Mouse (Mus musculus) heart, postnatal 14 days (tissue): Measurements from ENCODE around the gene 8030411F24Rik. TPM values are rescaled to one million over a fixed set of nuclear protein-coding genes. Genes with fewer than 3 reads are reported as not detected.
"Not testable (repeated sequence)": the region's sequence is repeated elsewhere in the genome, so short reads cannot be mapped to it uniquely, and the experiment has no call there.

Experiments used
- DNase-seq, 2 experiments: peaks; one replicate each; pipeline ENCODE4 v3.0.0; 2021 to 2022
- intact Hi-C: fragments of 180-260 bp; cut with DNase I; formaldehyde crosslinking; loops from one replicate; pipeline ENCODE4 v1.15.1; 2025
- long read RNA-seq, 2 experiments: library from polyadenylated mRNA; stranded (forward); transcript quantifications; one replicate each; pipeline ENCODE4 v2.0.0; 2021
- total RNA-seq, 2 experiments: library from RNA; stranded (reverse); gene quantifications; 2 replicates each; pipeline ENCODE4 v1.2.3; 2021

8030411F24Rik gene
- not detected for total RNA-seq
- long read RNA-seq, experiment 1, result 0 reads
- long read RNA-seq, experiment 2, result 0 reads

DNA sequence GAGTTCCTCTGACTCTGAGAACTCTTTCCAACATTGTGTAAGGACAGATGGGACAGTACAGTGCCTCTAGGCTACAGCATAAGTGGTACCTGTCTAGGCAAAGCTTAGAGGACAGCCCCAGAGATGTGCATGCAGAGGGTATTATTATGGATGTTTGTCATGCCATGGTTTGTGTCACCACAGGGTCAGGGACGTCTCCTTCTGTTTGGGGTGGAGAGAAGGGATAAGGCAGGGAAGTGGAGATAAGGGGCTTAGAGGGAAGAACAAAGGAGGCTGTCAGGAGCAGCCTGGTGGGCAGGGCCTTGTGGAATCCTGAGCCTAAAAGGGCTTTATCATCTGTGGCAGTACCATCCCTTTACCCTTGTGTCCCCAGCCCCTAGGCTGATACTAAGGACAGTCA, at the start of gene 8030411F24Rik:
Gene 8030411F24Rik (plus strand): TSS at position 301 of the 400 bp plus-strand sequence.
- intact Hi-C loops, result no loop called here
- no peak for DNase-seq

DNA sequence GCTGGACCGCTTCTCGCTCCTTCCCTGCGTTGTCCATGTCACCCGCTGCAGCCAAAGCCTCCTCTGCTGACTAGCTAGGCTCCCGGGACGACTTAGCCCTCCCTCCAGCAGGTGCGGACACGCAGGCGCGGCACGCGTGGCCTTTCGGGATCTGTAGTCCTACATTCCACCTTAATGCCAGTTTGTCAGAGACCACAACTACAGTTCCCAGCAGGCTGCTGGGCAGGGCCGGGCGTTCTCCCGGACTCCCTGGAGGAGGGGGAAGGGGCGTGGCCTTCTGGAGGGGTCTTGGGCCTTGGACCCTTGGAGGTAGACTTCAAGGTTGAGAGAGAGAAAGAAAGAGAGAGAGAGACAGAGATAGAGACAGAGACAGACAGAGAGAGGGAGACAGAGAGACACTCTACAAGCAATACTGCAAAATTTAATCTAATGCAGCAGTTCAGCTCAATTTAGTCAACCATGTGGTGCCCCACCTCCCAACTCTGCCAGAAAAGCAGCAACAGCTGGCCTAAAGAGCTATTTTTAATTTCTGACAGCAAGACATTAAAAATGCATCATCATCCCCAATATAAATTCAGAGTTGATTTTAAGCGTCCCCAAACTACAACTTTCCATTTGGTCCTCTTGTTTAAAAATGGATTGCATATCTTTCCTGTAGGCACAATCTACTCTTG, 49.3 kb upstream of the 8030411F24Rik start, which contains the start of gene Napb:
Gene Napb (minus strand): TSS at position 141 of the 674 bp plus-strand sequence.
- peak; percentile 91 to 93 for DNase-seq
- intact Hi-C loops, result no loop called here

DNA sequence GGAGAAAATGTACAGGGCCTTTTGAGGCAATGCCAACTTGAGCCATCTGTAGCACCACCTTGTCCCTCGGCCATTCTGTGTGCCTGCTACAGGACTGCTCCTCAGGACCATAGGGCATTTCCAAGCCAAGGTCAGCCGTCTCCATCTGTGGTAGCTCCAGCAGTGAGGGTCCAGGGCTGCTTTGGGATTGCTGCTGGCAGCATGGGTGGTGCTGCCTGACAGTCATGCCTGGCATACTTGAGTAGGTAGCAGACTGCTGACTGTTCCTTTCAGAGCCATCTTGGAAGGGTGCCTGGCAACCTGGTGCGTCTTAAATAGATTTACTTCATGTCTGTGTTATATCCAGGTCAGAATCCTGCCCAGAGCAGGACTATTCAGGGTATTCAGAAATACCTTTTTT, 38.8 kb upstream of the 8030411F24Rik start:
- intact Hi-C loops, result no loop called here
- no peak for DNase-seq

DNA sequence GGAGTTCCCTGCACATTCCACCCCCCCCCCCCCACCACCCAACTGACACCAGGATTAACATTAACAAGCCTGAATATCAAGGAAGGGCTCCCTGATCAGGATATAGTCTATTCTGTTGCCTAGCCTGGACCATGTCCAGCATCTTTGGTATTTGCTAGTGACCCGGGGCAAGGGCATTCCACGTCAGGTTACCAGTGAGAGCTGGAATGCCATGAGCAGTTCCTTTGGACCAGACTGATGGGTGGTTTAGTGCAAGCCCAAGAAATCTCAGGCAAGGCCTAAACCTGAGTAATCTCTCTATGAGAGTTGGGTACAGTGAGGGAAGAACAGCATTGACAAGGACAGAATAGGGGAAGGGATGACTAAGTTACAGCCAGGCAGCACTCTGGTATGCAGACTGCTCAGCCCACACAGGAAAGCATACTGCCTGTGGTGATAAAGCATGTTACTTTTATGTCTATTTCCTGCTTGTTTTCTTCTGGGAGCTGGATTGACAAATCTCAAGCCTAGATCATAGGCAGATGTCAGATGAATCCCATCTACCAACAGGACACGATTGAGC, 37.9 kb upstream of the 8030411F24Rik start:
- intact Hi-C loops, result no loop called here
- DNase-seq, result no peak

DNA sequence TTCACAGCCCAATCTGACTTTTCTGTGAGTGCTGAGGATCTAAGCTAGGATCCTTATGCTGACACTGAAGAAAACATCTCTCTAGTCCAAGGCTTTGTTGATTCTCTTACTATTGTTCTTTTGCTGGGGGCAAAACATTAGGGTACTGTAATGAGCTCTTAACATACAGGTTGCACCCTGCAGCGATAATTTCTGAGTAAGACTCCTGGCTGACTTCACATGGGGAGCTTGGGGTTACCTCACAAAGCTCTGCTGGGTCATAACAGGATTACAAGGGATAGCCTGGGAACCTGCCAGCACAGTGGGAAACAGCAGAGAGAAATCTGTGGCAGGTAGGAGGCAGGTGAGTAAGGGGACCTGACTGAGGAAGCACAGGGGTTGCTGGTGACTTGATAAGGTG, 31.8 kb upstream of the 8030411F24Rik start, which contains the start of gene Cstl1:
Gene Cstl1 (plus strand): TSS at position 301 of the 400 bp plus-strand sequence.
- no peak for DNase-seq
- intact Hi-C loops, result loop anchor here (10.0 kb wide), 1 partner anchor 175 kb away; no protein-coding TSS in a partner anchor

DNA sequence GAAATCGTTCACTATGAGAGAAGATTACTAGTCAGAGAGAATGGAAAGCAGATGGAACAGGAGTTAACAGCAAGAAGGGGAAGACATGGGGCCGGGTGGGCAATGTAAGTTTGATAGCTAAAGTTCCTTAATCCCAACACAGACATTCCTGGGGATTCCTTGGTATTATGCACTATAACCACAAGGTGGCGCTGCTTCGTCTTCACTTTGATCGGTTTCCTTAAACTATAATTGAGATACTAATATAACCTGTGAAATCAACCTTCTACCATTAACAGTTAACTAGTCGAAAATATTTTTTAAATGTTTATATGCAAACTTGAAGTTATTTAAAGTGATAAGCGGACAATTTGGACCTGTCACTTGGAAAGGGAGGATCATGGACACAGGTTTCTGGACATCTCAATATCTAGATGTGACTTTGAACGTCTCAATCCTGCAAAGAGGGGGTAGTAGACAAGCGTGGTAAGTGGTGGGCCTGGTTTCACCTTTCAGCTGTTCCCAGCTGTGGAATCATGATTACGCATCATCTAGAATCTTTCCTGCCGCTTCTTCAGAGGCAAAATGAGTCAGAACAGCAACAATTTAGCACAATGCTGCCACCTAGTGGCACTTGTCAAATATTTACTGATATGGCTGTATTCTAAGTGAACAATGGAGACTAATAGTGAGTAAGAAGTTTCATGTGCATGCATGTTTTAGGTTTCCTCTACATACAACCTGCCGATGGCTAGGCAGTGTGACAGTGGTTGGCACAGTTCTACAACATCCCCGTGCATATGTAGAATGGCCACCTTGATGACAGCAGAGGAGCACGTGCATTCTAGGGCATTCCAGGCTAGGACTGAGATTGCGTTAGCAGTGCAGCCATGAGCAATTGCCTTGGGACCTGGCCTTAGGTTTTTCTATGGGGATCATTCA, 29.7 kb upstream of the 8030411F24Rik start:
- intact Hi-C loops, result loop anchor here (1.0 to 10.0 kb wide), 2 partner anchors 150 to 177 kb away; no protein-coding TSS in a partner anchor
- peak; percentile 72 to 81 for DNase-seq

DNA sequence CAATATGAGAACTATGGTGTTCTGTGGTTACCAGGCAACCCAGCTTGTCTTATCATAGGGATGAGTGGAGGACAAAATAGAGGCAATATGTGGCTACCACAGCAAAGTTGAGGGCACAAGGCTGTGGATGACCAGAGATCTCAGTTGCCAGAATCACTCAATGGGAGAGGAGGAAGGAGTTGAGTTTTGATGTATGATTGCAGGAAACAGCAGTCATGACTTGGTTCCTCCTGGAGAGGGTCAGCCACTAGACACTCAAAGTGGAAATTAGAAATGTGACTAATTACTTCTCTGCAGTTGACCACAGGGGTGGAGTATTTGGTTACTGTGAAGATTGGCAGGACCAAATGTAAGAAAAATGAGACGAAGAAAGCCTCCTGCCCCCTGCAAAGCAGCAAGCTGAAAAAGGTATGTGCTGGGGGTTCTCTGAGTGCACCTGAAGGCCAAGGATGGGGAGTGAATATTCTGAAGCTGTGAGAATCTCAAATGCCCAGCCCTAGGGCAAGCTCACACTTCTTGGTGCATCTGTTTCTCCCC, 27.4 kb upstream of the 8030411F24Rik start:
- DNase-seq, result no peak
- intact Hi-C loops, result loop anchor here (10.0 kb wide), 1 partner anchor 180 kb away; no protein-coding TSS in a partner anchor

DNA sequence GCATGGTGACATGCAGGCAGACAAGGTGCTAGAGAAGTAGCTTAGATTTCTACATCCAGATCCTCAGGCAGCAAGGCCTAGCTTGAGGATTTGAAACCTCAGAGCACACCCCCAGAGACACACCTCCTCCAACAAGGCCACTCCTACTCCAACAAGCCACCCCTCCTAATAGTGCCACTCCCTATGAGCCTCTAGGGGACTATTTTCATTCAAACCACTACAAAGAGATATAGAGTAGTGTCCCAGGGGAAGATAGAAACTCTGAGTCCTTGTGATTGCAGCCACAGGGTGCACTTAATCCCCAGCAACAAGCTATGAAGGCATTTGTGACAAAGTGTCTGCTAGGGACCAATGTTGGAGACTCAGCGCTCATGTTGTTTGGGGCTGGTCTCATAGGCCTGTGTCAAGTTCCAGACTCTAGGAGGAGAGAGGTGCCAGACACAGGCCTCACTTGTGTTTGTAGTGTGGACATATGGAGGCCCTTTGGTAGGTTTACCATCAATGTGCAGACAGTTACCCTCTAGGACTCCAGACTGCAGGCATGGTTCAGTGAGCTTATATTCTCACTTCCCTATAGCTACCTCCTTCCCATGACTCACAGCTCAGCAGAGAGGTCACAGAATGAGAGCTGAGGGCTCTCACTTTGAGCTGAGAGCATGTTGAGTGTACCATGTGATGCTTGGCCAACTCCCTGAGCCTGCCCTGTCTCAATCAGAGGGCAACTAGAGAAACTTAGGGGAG, 18.0 kb upstream of the 8030411F24Rik start:
- no peak for DNase-seq
- intact Hi-C loops, result no loop called here

DNA sequence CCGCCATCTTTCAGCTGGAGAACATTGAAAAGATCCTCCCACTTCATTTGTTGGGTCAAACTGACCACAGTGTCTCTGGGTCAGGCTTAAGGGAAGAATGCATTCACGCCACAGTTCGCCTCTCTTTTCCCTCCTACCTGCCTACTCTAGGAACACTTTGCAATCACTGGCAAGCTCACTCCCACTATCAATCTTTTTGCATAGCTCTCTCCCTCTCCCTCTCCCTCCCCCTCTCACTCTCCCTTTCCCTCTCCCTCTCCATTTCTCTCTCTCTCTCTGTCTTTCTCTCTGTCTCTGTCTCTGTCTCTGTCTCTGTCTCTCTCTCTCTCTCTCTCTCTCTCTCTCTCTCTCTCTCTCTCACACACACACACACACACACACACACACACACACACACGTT, 10.4 kb upstream of the 8030411F24Rik start, which contains the start of gene Cst11:
Gene Cst11 (minus strand): TSS at position 101 of the 400 bp plus-strand sequence.
- intact Hi-C loops, DNase-seq: not testable (repeated sequence)

DNA sequence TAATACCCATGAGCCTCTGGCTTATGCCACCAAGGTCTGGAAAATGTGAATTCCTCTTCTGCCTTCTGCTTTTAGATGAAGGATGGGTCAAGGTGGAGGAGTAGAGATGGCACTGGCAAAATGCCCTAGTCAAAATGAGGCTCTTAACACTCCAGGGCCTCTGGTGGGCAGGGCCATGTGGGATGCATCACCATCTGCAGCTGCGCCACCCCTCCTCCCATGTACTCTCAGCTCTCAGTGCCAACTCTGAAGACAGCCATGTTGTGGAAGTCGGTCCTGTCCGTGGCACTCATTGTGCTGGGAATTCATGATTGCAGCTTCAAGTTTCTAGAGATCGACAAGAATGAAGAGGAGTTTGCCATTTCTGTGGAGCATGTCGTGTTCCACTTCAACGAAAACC, 7.3 kb downstream of the 8030411F24Rik start, which contains the start of gene Cst12:
Gene Cst12 (plus strand): TSS at position 220 of the 400 bp plus-strand sequence.
- DNase-seq, result no peak
- intact Hi-C loops, result no loop called here

DNA sequence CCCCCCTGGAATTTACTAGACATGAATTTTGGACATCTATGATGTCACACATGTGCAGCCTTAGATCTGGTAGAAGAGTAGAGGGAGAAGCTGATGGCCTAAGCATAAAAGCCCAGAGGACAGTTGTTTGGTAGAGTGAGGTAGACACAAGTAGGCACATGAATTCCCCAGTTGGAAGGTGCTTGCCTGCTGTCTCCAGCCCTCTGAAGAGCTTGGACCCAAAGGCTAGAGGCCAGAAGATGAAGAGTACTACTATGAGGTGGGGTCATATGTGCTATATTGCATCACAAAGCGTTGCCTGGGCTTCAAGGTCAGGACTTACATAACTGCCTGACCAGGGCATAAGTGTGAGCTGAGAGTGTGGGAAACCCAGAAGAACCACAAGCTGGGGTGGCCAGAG, 16.7 kb downstream of the 8030411F24Rik start, which contains the start of gene Cst8:
Gene Cst8 (plus strand): TSS at position 301 of the 400 bp plus-strand sequence.
- intact Hi-C loops, result no loop called here
- no peak for DNase-seq

DNA sequence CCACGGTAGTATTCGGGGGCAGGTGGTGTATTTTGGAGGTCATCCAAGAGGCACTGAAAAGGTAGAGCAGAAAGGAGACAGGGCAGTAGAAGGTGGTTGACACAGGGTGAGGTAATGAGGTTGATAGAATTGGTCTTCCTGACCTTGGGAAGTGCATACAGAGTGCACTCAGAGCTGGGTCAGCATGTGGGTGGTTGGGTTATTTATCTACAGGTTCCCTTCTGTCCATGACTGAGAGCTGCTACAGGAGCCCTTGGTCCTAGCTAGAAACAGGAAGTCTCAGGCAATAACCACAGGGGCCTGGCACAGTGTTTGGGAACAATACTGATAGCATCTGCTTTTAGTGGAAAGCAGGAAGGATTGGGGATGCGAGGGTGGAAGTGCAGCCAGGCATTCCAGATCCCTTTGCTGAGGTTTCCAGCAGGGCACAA, 19.7 kb downstream of the 8030411F24Rik start:
- intact Hi-C loops, result no loop called here

DNA sequence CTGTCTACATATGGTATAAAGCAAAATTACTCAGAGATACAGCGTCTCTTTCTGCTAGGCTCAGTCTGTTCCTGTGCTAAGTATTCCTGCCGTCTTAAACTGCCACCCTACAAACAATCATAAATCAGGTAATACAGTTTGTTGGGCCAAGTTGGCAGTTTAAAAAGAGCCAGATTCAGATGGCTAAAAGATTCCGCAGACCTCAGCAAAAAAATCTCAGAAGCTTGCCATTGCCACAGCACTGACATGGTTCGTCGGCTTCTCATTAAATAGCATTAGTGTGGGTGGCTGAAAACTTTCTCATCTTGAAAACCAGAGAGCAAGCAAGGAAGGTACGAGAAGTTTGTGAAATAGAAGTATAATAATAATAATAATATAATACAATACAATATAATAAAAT, 24.9 kb downstream of the 8030411F24Rik start:
- intact Hi-C loops, result no loop called here
- no peak for DNase-seq

More for the DNA sequence above, 19.7 kb downstream of the 8030411F24Rik start:
- no peak for DNase-seq

DNA sequence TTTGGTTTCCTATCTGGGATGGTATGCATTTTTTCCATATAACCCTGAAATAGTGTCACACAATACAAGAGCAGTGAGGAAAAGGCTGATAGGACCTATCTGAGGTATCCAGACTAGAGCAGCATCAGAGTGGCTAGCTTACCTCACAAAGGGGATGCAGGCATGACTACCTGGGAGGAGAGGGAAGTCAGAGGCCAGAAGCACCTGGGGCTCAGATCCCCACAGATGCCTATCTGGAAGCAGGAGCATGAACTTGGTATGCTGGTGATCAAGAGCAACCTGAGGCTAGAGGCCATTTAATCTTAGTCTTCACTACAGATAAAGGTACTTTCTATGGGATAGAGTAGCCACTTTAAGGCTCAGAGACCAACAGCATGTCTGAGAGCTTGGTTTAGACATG, 38.1 kb downstream of the 8030411F24Rik start, which contains the start of gene Cst13:
Gene Cst13 (plus strand): TSS at position 173 of the 400 bp plus-strand sequence.
- DNase-seq, result no peak
- intact Hi-C loops, result no loop called here

DNA sequence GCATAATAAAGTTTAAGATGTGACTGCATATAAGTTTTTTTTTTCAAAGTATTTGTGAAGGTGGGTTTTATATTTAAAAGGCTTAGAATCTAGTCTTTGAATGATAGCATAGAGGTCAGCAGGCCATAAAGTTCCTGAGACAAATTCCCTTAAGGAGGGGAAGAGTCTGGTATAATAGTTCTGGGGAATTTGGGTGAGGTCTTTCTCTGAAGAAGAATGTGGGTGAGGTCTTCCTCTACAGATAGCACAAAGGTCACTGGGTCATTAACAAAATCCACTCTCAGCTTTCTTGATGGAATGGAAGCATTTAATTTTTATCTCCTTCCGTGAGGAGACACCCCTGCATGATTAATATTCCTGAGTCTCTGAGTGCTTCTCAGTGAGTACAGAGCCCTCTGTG, 44.2 kb downstream of the 8030411F24Rik start:
- no peak for DNase-seq
- intact Hi-C loops, result no loop called here

DNA sequence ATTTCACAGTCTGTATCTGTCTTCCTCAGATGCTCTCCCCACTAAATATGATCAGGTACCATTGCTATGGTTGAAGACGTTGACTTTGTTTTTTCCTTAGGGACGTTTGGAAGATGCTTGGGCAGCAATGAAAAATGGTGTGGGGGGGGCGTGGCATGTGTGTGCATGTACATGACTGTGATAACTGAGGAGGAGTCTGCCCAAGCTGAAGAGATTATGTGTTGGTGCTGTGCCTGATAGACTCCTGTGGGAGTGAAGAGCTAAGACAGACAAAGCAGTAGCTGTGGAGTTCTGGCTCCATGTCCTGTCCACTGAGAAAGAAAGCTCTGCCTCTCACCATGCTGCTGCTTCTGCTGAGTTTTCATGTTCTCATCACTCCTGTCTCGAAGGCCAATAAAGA, 53.1 kb downstream of the 8030411F24Rik start, which contains the start of gene Cst9:
Gene Cst9 (plus strand): TSS at position 236 of the 400 bp plus-strand sequence.
- intact Hi-C loops, result no loop called here
- DNase-seq, result no peak
